Mouse (Mus musculus): Measurements from ENCODE around the gene Gm37240.

GRCm38 (mm10) chr3:84693886-84694285, 1193.4 kb downstream of the Gm37240 start:
- TF ChIP-seq CTCF (IDR thresholded peaks at IDR 0.05; ENCODE audit: low read depth, low read length) (no peak), GATA1 (IDR thresholded peaks at IDR 0.05; ENCODE audit: borderline replicate concordance, low read length) (no peak), TAL1 (conservative IDR thresholded peaks at IDR 0.05; ENCODE audit: low read depth, low read length) (no peak)
